Mouse (Mus musculus) olfactory bulb, adult 2 months (tissue): ENCODE results near the gene Sh3bp5.

Source experiments
- CTCF ChIP-seq: fragments of 200-500 bp; IDR thresholded peaks from 2 replicates; pipeline ENCODE4 v1.5.1; 2012; ENCODE audit warnings: low read depth, mild to moderate bottlenecking, low read length, moderate library complexity; ENCODE audit not compliant: insufficient read depth
- POLR2A ChIP-seq: fragments of 200-500 bp; IDR thresholded peaks from 2 replicates; pipeline ENCODE4 v1.6.1; 2012; ENCODE audit warnings: mild to moderate bottlenecking, low read depth, low read length, moderate library complexity; ENCODE audit not compliant: insufficient read depth

- TF ChIP-seq POLR2A, result no peak
- TF ChIP-seq CTCF, result no peak
These were observed 25.1 kb downstream of the Sh3bp5 start for GRCm38 (mm10) chr14:31410737-31411136.
